Comparison of ENCODE assay signal across 7 mouse cellular contexts in the genomic region with DNA sequence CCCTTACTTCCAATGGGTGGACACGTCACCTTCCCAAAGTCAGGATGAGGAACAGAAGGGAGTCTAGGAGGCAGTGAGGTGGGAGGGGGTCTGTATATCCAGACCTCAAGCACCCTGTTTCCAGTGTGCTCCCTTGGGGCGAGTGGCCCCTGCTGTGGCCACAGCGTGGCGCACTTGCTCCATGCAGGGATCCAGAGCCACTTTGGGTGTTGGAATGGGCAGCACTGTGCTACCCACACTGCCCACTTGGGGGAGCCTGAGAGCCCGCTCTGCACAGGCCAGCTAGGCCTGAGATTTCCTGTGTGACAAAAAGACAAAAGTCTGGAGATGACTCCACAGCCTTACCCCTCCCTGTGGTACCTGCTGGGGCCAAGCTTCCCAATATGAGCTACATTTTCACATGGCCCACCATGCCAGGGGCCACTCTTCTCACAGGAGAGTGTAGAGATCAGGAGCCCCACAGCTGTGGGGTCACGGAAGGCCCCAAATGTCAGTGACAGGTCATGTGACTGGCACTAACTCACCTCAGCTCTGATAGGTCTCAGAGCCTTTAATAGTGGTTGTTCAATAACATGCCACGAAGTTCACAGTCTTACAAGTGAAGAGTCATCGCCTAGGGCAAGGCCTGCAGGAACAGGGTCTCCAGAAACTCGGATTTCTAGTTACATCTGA. TPM values are rescaled to one million over a fixed set of nuclear protein-coding genes. Genes with fewer than 3 reads are reported as not detected.
A peak's percentile ranks its signal among the peaks of the same experiment; 100 is the strongest.
DNase-seq lines count a peak whose midpoint lies in the region; ATAC-seq and TF ChIP-seq lines count a peak whose summit lies in the region.

No protein-coding gene starts in this region.

- WGBS in midbrain, embryonic 13.5 days = 37% methylated on average over 9 of the region's 9 CpGs
- WGBS in small intestine, adult 2 months = 37% methylated on average over 9 of the region's 9 CpGs

- peaks cover 48% of the 10 kb centered on the region for H3K27me3 ChIP-seq in midbrain, embryonic 13.5 days
- H3K27me3 ChIP-seq in small intestine, adult 2 months (ENCODE audit: control insufficient read depth, insufficient read depth, low read length) = no peaks in the 10 kb centered on the region

- no peak for TF ChIP-seq POLR2A in small intestine, adult 2 months (IDR thresholded peaks at IDR 0.05; ENCODE audit: low read depth, low read length)

- H3K36me3 ChIP-seq in midbrain, embryonic 13.5 days = no peaks in the 10 kb centered on the region
- H3K36me3 ChIP-seq in small intestine, adult 2 months (ENCODE audit: control insufficient read depth, insufficient read depth, low read length) = no peaks in the 10 kb centered on the region

- no peaks in the 10 kb centered on the region for H3K4me1 ChIP-seq in midbrain, embryonic 13.5 days (replicated peaks)
- no peaks in the 10 kb centered on the region for H3K4me1 ChIP-seq in small intestine, adult 2 months (ENCODE audit: control insufficient read depth, insufficient read depth, insufficient read length, low read length)

- intact Hi-C loops in left cerebral cortex, postnatal 4 days (cut with DNase I) = loop anchor here (2.0 to 5.0 kb wide), 2 partner anchors 175 to 312 kb away; a partner anchor contains a TSS

- no peak overlapping the region for H3K4me3 ChIP-seq in midbrain, embryonic 13.5 days (replicated peaks)
- no peak overlapping the region for H3K4me3 ChIP-seq in small intestine, adult 2 months (ENCODE audit: low read depth, low read length)

- H3K9ac ChIP-seq in midbrain, embryonic 13.5 days (replicated peaks) = no peak overlapping the region

- H3K4me2 ChIP-seq in midbrain, embryonic 13.5 days (replicated peaks) = no peak overlapping the region

- H3K9me3 ChIP-seq in midbrain, embryonic 13.5 days = no peaks in the 10 kb centered on the region

- peak; percentile 78 for DNase-seq in adrenal gland, adult 8-10 months
- peak; percentile 91 for DNase-seq in embryo, embryonic 9.5 days (ENCODE audit: extremely low spot score)
- DNase-seq in kidney, adult 11 months = peak; percentile 85
- DNase-seq in left cerebral cortex, postnatal 4 days = peak; percentile 94

- peak; percentile 94 for ATAC-seq in granulocyte monocyte progenitor cell, adult 5-6 weeks (replicated peaks; ENCODE audit: poor library complexity, severe bottlenecking)
- ATAC-seq in midbrain, embryonic 13.5 days = peak; percentile 90

- TF ChIP-seq CTCF in small intestine, adult 2 months (IDR thresholded peaks at IDR 0.05; ENCODE audit: extremely low read depth, insufficient read length, insufficient replicate concordance, low read depth, low read length) = peak; percentile 99

- H3K27ac ChIP-seq in midbrain, embryonic 13.5 days = no peak overlapping the region
- H3K27ac ChIP-seq in small intestine, adult 2 months (ENCODE audit: insufficient read depth, low read depth, low read length) = no peak overlapping the region

RNA-seq across cellular contexts. Expression of a gene that starts 20.1 kb away (rescaled TPM):
- total RNA-seq in adrenal gland, adult 8-10 months (2022) = 10 to 100 TPM; 26.0 to 30.2 (median 28.4) TPM
- 8.5 and 9.5 TPM in 2 replicates for total RNA-seq in granulocyte monocyte progenitor cell, adult 5-6 weeks (2014; fragmentation: Nextera tagmentation)
- total RNA-seq in granulocyte monocyte progenitor cell, adult 5-6 weeks (2017) = 4.8 and 9.9 TPM in 2 replicates
- 10 to 100 TPM; 33.3 to 37.9 TPM for total RNA-seq in left cerebral cortex, postnatal 4 days (2021)
- 32.6 and 33.7 TPM in 2 replicates for polyA plus RNA-seq in midbrain, embryonic 13.5 days (2015; fragmentation: Nextera tagmentation; extraction: Ambion mirVana)
- polyA plus RNA-seq in small intestine, adult 2 months (2012; rRNA removed) = 6.8 and 11.5 TPM in 2 replicates

RNA-seq across cellular contexts. Expression of a gene that starts 27.5 kb away (rescaled TPM):
- total RNA-seq in adrenal gland, adult 8-10 months (2022) = 100 to 1,000 TPM; 284 to 446 (median 384) TPM
- 424 and 454 TPM in 2 replicates for total RNA-seq in granulocyte monocyte progenitor cell, adult 5-6 weeks (2014; fragmentation: Nextera tagmentation)
- 298 and 303 TPM in 2 replicates for total RNA-seq in granulocyte monocyte progenitor cell, adult 5-6 weeks (2017)
- 100 to 1,000 TPM; 294 to 322 TPM for total RNA-seq in left cerebral cortex, postnatal 4 days (2021)
- 546 and 548 TPM in 2 replicates for polyA plus RNA-seq in midbrain, embryonic 13.5 days (2015; fragmentation: Nextera tagmentation; extraction: Ambion mirVana)
- 811 and 895 TPM in 2 replicates for polyA plus RNA-seq in small intestine, adult 2 months (2012; rRNA removed)

RNA-seq across cellular contexts. Expression of a gene that starts 30.1 kb away (rescaled TPM):
- total RNA-seq in adrenal gland, adult 8-10 months (2022) = not detected
- not detected in 2 replicates for total RNA-seq in granulocyte monocyte progenitor cell, adult 5-6 weeks (2014; fragmentation: Nextera tagmentation)
- not detected in 2 replicates for total RNA-seq in granulocyte monocyte progenitor cell, adult 5-6 weeks (2017)
- not detected for total RNA-seq in left cerebral cortex, postnatal 4 days (2021)
- not detected in 2 replicates for polyA plus RNA-seq in midbrain, embryonic 13.5 days (2015; fragmentation: Nextera tagmentation; extraction: Ambion mirVana)
- polyA plus RNA-seq in small intestine, adult 2 months (2012; rRNA removed) = not detected in 2 replicates

RNA-seq across cellular contexts. Expression of a gene that starts 37.1 kb away (rescaled TPM):
- total RNA-seq in adrenal gland, adult 8-10 months (2022) = 1 to 10 TPM; 4.1 to 6.2 (median 5.5) TPM
- total RNA-seq in granulocyte monocyte progenitor cell, adult 5-6 weeks (2014; fragmentation: Nextera tagmentation) = 0.67 and 4.0 TPM in 2 replicates
- total RNA-seq in granulocyte monocyte progenitor cell, adult 5-6 weeks (2017) = 0.62 and 0.95 TPM in 2 replicates
- total RNA-seq in left cerebral cortex, postnatal 4 days (2021) = under 1 TPM in 1 of 2 experiments, not detected in 1; 0.28 TPM
- polyA plus RNA-seq in midbrain, embryonic 13.5 days (2015; fragmentation: Nextera tagmentation; extraction: Ambion mirVana) = 0.17 and 0.41 TPM in 2 replicates
- 1.3 and 1.5 TPM in 2 replicates for polyA plus RNA-seq in small intestine, adult 2 months (2012; rRNA removed)
